Mouse (Mus musculus) small intestine, adult 10 weeks (tissue): ENCODE data around the gene Hs3st5. TPM values are rescaled to one million over a fixed set of nuclear protein-coding genes. Genes with fewer than 3 reads are reported as not detected.

Source experiments
- polyA plus RNA-seq: library from polyadenylated mRNA; stranded (reverse); fragments of 350-450 nt; fragmentation: Illumina TruSeq; extraction: RNeasy Lipid Tissue Mini Kit (QIAGEN cat#74804); gene quantifications from one replicate; pipeline ENCODE4 v1.2.3, GENCODE M21; 2014; ENCODE audit warnings: low replicate concordance

The Hs3st5 gene
- polyA plus RNA-seq = 0.59 TPM

GRCm38 (mm10) chr10:36506727-36507555, at the start of gene Hs3st5:
TSS of gene Hs3st5 (plus strand) at chr10:36506814.

